Mouse (Mus musculus): ENCODE measurements at regions not wholly inside any gene's neighbourhood (a gene's known extent, or its start where the extent isn't known, plus 50 kb on each side); places are given as distances from the start of the nearest gene placed in this dataset.
"Not testable (repeated sequence)": the region's sequence is repeated elsewhere in the genome, so short reads cannot be mapped to it uniquely, and the experiment has no call there.

GRCm38 (mm10) chr6:37775151-37775550 lies 95.5 kb upstream of the Trim24 start:
- no peaks in the 10 kb centered on the region for H3K36me3 ChIP-seq
- no peak for DNase-seq (ENCODE audit: low spot score)
- H3K27me3 ChIP-seq (ENCODE audit: low read depth, poor library complexity, severe bottlenecking): no peaks in the 10 kb centered on the region
- no peaks in the 10 kb centered on the region for H3K4me1 ChIP-seq
- H3K4me3 ChIP-seq: no peak overlapping the region
- H3K27ac ChIP-seq: no peak overlapping the region
- H3K9me3 ChIP-seq (replicated peaks): no peaks in the 10 kb centered on the region

- 0 out of 2 replicates have a peak, but pooled peaks cover 6% of the 10 kb centered on the region for H3K9me3 ChIP-seq (replicated peaks)
- no peaks in the 10 kb centered on the region for H3K27me3 ChIP-seq (ENCODE audit: low read depth, poor library complexity, severe bottlenecking)
- H3K36me3 ChIP-seq: no peaks in the 10 kb centered on the region
- H3K4me1 ChIP-seq: no peaks in the 10 kb centered on the region
- no peak overlapping the region for H3K27ac ChIP-seq
- H3K4me3 ChIP-seq: no peak overlapping the region
- no peak for DNase-seq (ENCODE audit: low spot score)
These were observed 90.7 kb upstream of the Trim24 start for GRCm38 (mm10) chr6:37779893-37780292.

- H3K27ac ChIP-seq: no peak overlapping the region
- no peaks in the 10 kb centered on the region for H3K4me1 ChIP-seq
- no peaks in the 10 kb centered on the region for H3K27me3 ChIP-seq (ENCODE audit: low read depth, poor library complexity, severe bottlenecking)
- H3K9me3 ChIP-seq (replicated peaks): 0 out of 2 replicates have a peak, but pooled peaks cover 6% of the 10 kb centered on the region
- no peaks in the 10 kb centered on the region for H3K36me3 ChIP-seq
- DNase-seq (ENCODE audit: low spot score): no peak
- H3K4me3 ChIP-seq: no peak overlapping the region
These were observed 88.7 kb upstream of the Trim24 start for GRCm38 (mm10) chr6:37781894-37782293.

- not testable (repeated sequence) for H3K27ac ChIP-seq; H3K4me3 ChIP-seq; H3K27me3 ChIP-seq (ENCODE audit: low read depth, poor library complexity, severe bottlenecking); H3K4me1 ChIP-seq; H3K36me3 ChIP-seq; DNase-seq (ENCODE audit: low spot score); H3K9me3 ChIP-seq (replicated peaks)
- 85% methylated on average over 3 of the region's 3 CpGs for WGBS
These were observed 85.3 kb upstream of the Trim24 start for GRCm38 (mm10) chr6:37785280-37785679.

GRCm38 (mm10) chr6:37785741-37786140 lies 84.9 kb upstream of the Trim24 start:
- Histone ChIP-seq H3K27me3 (ENCODE audit: low read depth, poor library complexity, severe bottlenecking) (no peaks in the 10 kb centered on the region), H3K9me3 (replicated peaks) (0 out of 2 replicates have a peak, but pooled peaks cover 6% of the 10 kb centered on the region), H3K36me3 (no peaks in the 10 kb centered on the region), H3K4me3 (no peak overlapping the region), H3K4me1 (no peaks in the 10 kb centered on the region), H3K27ac (no peak overlapping the region)
- 96% methylated on average over 7 of the region's 7 CpGs for WGBS
- no peak for DNase-seq (ENCODE audit: low spot score)

GRCm38 (mm10) chr6:37787858-37788257 lies 82.8 kb upstream of the Trim24 start:
- not testable (repeated sequence) for H3K27me3 ChIP-seq (ENCODE audit: low read depth, poor library complexity, severe bottlenecking); H3K36me3 ChIP-seq
- 86% methylated on average over 4 of the region's 8 CpGs for WGBS

GRCm38 (mm10) chr6:37790878-37791277 lies 79.7 kb upstream of the Trim24 start:
- H3K36me3 ChIP-seq: no peaks in the 10 kb centered on the region

More at GRCm38 (mm10) chr6:37787858-37788257, 82.8 kb upstream of the Trim24 start:
- not testable (repeated sequence) for H3K9me3 ChIP-seq (replicated peaks); H3K4me1 ChIP-seq; DNase-seq (ENCODE audit: low spot score); H3K4me3 ChIP-seq; H3K27ac ChIP-seq

GRCm38 (mm10) chr6:37794211-37794610 lies 76.4 kb upstream of the Trim24 start:
- 47% methylated on average over 4 of the region's 4 CpGs for WGBS
- Histone ChIP-seq H3K27me3 (ENCODE audit: low read depth, poor library complexity, severe bottlenecking) (no peaks in the 10 kb centered on the region), H3K36me3 (no peaks in the 10 kb centered on the region), H3K4me3 (no peak overlapping the region), H3K9me3 (replicated peaks) (no peaks in the 10 kb centered on the region), H3K4me1 (peaks cover 3% of the 10 kb centered on the region; the same call in 1 of the 2 replicates), H3K27ac (no peak overlapping the region)
- DNase-seq (ENCODE audit: low spot score): peak; percentile 29

More at GRCm38 (mm10) chr6:37790878-37791277, 79.7 kb upstream of the Trim24 start:
- Histone ChIP-seq H3K4me3 (no peak overlapping the region), H3K27ac (no peak overlapping the region), H3K4me1 (peaks cover 3% of the 10 kb centered on the region; the same call in 1 of the 2 replicates), H3K27me3 (ENCODE audit: low read depth, poor library complexity, severe bottlenecking) (no peaks in the 10 kb centered on the region), H3K9me3 (replicated peaks) (no peaks in the 10 kb centered on the region)
- no peak for DNase-seq (ENCODE audit: low spot score)
- WGBS: 90% methylated on average over 1 of the region's 1 CpGs

GRCm38 (mm10) chr6:37795001-37795400 lies 75.6 kb upstream of the Trim24 start:
- H3K4me1 ChIP-seq: peaks cover 3% of the 10 kb centered on the region; the same call in 1 of the 2 replicates
- no peak for DNase-seq (ENCODE audit: low spot score)

GRCm38 (mm10) chr6:37803231-37803630 lies 67.4 kb upstream of the Trim24 start:
- no peak for DNase-seq (ENCODE audit: low spot score)
- Histone ChIP-seq H3K4me1 (no peaks in the 10 kb centered on the region), H3K36me3 (no peaks in the 10 kb centered on the region), H3K27ac (no peak overlapping the region), H3K4me3 (no peak overlapping the region), H3K27me3 (ENCODE audit: low read depth, poor library complexity, severe bottlenecking) (no peaks in the 10 kb centered on the region), H3K9me3 (replicated peaks) (no peaks in the 10 kb centered on the region)
- WGBS: 93% methylated on average over 5 of the region's 5 CpGs

More at GRCm38 (mm10) chr6:37795001-37795400, 75.6 kb upstream of the Trim24 start:
- no peaks in the 10 kb centered on the region for H3K27me3 ChIP-seq (ENCODE audit: low read depth, poor library complexity, severe bottlenecking)
- no peaks in the 10 kb centered on the region for H3K36me3 ChIP-seq
- H3K9me3 ChIP-seq (replicated peaks): no peaks in the 10 kb centered on the region
- no peak overlapping the region for H3K4me3 ChIP-seq
- H3K27ac ChIP-seq: no peak overlapping the region

GRCm38 (mm10) chr6:37805896-37806295 lies 64.7 kb upstream of the Trim24 start:
- not testable (repeated sequence) for H3K27ac ChIP-seq; DNase-seq (ENCODE audit: low spot score); H3K4me3 ChIP-seq; H3K27me3 ChIP-seq (ENCODE audit: low read depth, poor library complexity, severe bottlenecking); H3K36me3 ChIP-seq; H3K4me1 ChIP-seq; H3K9me3 ChIP-seq (replicated peaks)
- WGBS: 97% methylated on average over 24 of the region's 24 CpGs

- H3K9me3 ChIP-seq (replicated peaks); H3K4me3 ChIP-seq; H3K27ac ChIP-seq; H3K36me3 ChIP-seq; H3K27me3 ChIP-seq (ENCODE audit: low read depth, poor library complexity, severe bottlenecking); DNase-seq (ENCODE audit: low spot score); H3K4me1 ChIP-seq: not testable (repeated sequence)
- 64% methylated on average over 1 of the region's 10 CpGs for WGBS
These were observed 64.0 kb upstream of the Trim24 start for GRCm38 (mm10) chr6:37806529-37807191.

- H3K4me1 ChIP-seq; H3K36me3 ChIP-seq; H3K27me3 ChIP-seq (ENCODE audit: low read depth, poor library complexity, severe bottlenecking); H3K9me3 ChIP-seq (replicated peaks); H3K4me3 ChIP-seq; H3K27ac ChIP-seq; DNase-seq (ENCODE audit: low spot score): not testable (repeated sequence)
- WGBS: 51% methylated on average over 2 of the region's 2 CpGs
These were observed 55.4 kb upstream of the Trim24 start for GRCm38 (mm10) chr6:37815218-37815617.
